Mouse (Mus musculus) stomach, postnatal 0 days (tissue): ENCODE results near the gene Gtf3c1.

Experiments
- CTCF ChIP-seq: IDR thresholded peaks from 2 replicates; pipeline ENCODE4 v1.5.1; 2016; ENCODE audit warnings: antibody characterized with exemption, low read depth, mild to moderate bottlenecking, moderate library complexity
- EP300 ChIP-seq: optimal IDR thresholded peaks from 2 replicates; pipeline ENCODE3; 2016; ENCODE audit warnings: antibody characterized with exemption

GRCm38 (mm10) chr7:125601821-125602448, 105.6 kb downstream of the Gtf3c1 start:
- TF ChIP-seq CTCF (no peak), EP300 (no peak)
